Mouse (Mus musculus): ENCODE measurements around the gene L1cam. TPM values are rescaled to one million over a fixed set of nuclear protein-coding genes. Genes with fewer than 3 reads are reported as not detected.

Gene L1cam
- total and polyA plus RNA-seq, 2 experiments from 2014 or later: 73.8 to 269 TPM

DNA sequence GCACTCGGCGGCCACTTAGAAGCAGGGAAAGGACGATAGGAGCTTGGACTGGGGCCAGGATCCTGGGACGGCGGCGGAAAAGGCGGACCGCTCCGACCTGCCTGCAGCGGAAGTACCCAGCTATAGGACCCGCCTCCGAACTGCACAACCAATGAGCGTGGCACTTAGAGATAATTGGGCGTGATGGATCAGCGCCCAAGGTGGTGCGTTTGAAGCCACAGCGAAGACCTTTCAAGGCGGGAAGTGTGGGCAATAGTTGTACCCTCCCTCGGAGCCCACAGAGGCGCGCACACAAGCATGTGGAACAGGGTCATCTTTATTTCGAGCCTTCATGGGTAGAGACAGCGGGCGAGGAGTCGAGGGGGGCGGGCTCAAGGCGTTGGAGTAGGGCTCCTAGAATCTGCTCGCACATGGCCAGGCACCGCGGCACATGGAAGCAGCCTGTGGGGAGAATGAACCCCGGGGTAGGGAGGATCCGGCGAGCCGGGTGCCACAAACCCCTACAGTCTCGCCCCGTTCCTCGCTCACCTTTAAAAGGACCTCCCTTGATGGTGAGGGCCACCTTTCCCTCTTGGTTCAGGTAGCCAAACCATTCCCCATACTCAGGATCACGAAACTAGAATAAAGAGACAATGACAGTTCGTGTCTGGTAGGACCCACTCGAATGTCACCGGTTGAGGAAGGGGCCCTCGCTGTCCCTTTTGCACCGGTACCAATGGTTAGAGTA lies 26.1 kb upstream of the L1cam start, which contains the start of the genes Arhgap4 and Naa10:
Arhgap4 (minus strand) TSS at position 48 of the 727 bp plus-strand sequence.
Naa10 (minus strand) TSS at position 122 of the 727 bp plus-strand sequence.
- peak within 1 kb of the TSS; percentile 76 for H3K27ac ChIP-seq
- peak within 1 kb of the TSS; percentile 47 for H3K4me3 ChIP-seq (ENCODE audit: low read length)
- H3K4me2 ChIP-seq (ENCODE audit: low read depth, low read length): peak within 1 kb of the TSS; percentile 63
- H3K9ac ChIP-seq (replicated peaks; ENCODE audit: low read length): peak within 1 kb of the TSS; percentile 54
- 30% methylated on average over 43 of the region's 43 CpGs for WGBS
- H3K36me3 ChIP-seq (ENCODE audit: insufficient read depth, low read length): no peaks in the 10 kb centered on the region
- H3K9me3 ChIP-seq (ENCODE audit: low read length): no peaks in the 10 kb centered on the region
- TF ChIP-seq CTCF (IDR thresholded peaks at IDR 0.05; ENCODE audit: low read depth): no peak
- DNase-seq (ENCODE audit: low spot score): peak; percentile 93
- no peaks in the 10 kb centered on the region for H3K27me3 ChIP-seq (ENCODE audit: insufficient read depth, low read length)
- no peaks in the 10 kb centered on the region for H3K4me1 ChIP-seq (ENCODE audit: insufficient read depth, low read length)
- peak; percentile 98 for ATAC-seq

DNA sequence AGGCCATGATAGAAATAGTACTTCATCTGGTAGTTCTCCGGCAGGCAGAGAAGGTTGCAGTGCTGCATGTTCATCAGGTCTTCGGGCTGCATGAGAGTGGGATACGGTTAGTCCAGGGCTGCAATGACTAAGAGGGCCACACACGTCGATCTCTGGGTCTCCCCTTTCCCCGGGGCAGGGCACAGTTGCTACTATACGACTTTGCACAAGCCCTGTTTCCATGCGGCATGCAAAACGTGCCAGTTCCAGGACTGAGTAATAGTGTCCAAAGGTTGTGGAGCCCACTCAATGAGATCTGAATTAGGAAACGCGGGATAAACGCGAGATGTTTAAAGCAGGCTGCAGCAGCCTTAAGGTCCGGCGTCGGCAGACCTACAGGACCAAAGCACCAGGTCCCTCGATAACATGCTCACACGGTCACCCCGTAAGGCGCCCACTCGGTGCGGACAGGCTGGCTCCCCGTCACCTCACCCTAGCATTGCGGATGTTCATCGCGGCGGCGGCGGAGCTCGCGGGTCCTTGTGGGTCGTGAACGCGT lies 25.4 kb upstream of the L1cam start:
- no peaks in the 10 kb centered on the region for H3K9me3 ChIP-seq (ENCODE audit: low read length)
- DNase-seq (ENCODE audit: low spot score) (no peak), ATAC-seq (0 out of 2 replicates have a peak, but pooled peaks have one; percentile 21)
- peak overlapping the region; percentile 54 for H3K9ac ChIP-seq (replicated peaks; ENCODE audit: low read length)
- peak overlapping the region; percentile 76 for H3K27ac ChIP-seq
- H3K4me2 ChIP-seq (ENCODE audit: low read depth, low read length): peak overlapping the region; percentile 62
- H3K36me3 ChIP-seq (ENCODE audit: insufficient read depth, low read length): no peaks in the 10 kb centered on the region
- H3K4me3 ChIP-seq (ENCODE audit: low read length): peak overlapping the region; percentile 47
- H3K27me3 ChIP-seq (ENCODE audit: insufficient read depth, low read length): no peaks in the 10 kb centered on the region
- TF ChIP-seq CTCF (IDR thresholded peaks at IDR 0.05; ENCODE audit: low read depth): no peak
- WGBS: 28% methylated on average over 34 of the region's 34 CpGs
- no peaks in the 10 kb centered on the region for H3K4me1 ChIP-seq (ENCODE audit: insufficient read depth, low read length)

- ATAC-seq: no peak
- no peaks in the 10 kb centered on the region for H3K4me1 ChIP-seq (ENCODE audit: insufficient read depth, low read length)
- H3K4me2 ChIP-seq (ENCODE audit: low read depth, low read length): no peak overlapping the region
- H3K27me3 ChIP-seq (ENCODE audit: insufficient read depth, low read length): no peaks in the 10 kb centered on the region
- DNase-seq (ENCODE audit: low spot score): no peak
- H3K4me3 ChIP-seq (ENCODE audit: low read length): no peak overlapping the region
- no peaks in the 10 kb centered on the region for H3K9me3 ChIP-seq (ENCODE audit: low read length)
- TF ChIP-seq CTCF (IDR thresholded peaks at IDR 0.05; ENCODE audit: low read depth): no peak
- no peak overlapping the region for H3K9ac ChIP-seq (replicated peaks; ENCODE audit: low read length)
- H3K27ac ChIP-seq: no peak overlapping the region
- 81% methylated on average over 5 of the region's 5 CpGs for WGBS
- H3K36me3 ChIP-seq (ENCODE audit: insufficient read depth, low read length): no peaks in the 10 kb centered on the region
Measured at GRCm38 (mm10) chrX:73918631-73919030, 22.7 kb upstream of the L1cam start.

DNA sequence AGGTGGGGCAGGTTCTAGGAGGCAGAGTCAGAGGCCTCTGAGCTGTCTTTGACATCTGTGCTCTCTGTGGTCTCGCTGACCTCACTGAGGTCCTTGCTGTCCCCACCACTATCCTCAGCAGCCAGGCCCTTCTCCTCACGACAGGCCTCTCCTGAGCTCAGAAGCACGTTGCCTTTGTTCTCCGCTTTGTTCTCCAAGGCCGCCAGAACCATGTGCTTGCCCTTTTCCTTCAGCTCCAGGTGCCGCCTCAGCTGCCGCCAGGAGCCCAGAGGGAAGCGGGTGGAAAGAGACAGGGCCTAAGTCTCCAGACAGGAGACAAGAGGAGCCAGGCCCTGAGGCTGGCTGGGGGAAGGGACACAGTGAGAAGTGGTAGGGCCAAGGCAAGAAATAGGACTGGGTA lies 21.0 kb upstream of the L1cam start:
- H3K27ac ChIP-seq: no peak overlapping the region

DNA sequence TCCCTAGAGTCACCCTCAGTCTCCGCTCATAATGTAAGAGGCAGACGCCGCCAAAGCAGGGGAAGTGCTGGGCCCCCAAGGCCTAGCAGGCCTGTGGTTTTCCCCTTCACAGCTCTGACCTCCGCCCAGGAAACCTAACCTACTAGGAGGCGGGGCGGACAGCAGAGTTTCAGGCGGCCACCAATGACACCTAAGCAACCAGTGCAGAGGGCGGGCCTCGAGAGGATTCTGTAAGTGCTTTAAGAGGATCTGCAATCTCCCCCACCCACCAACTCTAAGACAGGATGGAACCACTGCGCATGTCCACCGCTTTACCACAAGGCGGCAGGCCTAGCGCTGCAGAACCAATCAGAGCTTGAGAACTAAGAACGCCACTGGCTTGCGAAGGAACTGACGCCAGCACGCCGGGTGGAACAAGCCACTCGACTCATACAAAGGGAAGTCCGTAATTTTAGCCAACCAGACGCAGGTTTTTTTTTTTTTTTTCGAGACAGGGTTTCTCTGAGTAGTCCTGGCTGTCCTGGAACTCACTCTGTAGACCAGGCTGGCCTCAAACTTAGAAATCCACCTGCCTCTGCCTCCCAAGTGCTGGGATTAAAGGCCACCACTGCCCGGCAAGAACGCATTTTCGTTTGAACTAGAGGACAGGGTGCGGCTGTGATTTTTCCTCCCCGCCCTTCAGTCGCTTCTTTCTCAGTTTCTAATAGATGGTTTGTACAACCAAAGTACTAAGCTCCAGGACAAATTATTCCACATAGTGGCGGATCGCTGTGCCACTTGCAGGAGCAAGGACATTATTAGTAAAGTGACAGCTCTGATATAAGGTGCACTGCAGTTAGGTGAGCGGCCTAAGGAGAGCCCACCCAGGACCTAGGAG lies 19.2 kb upstream of the L1cam start:
- H3K9ac ChIP-seq (replicated peaks; ENCODE audit: low read length): 0 out of 2 replicates have a peak overlapping the region, but pooled peaks have one; percentile 17

More for the DNA sequence above, 21.0 kb upstream of the L1cam start:
- Histone ChIP-seq H3K9me3 (ENCODE audit: low read length) (no peaks in the 10 kb centered on the region), H3K9ac (replicated peaks; ENCODE audit: low read length) (no peak overlapping the region), H3K4me2 (ENCODE audit: low read depth, low read length) (no peak overlapping the region), H3K4me1 (ENCODE audit: insufficient read depth, low read length) (no peaks in the 10 kb centered on the region), H3K36me3 (ENCODE audit: insufficient read depth, low read length) (no peaks in the 10 kb centered on the region), H3K27me3 (ENCODE audit: insufficient read depth, low read length) (no peaks in the 10 kb centered on the region), H3K4me3 (ENCODE audit: low read length) (no peak overlapping the region)
- TF ChIP-seq CTCF (IDR thresholded peaks at IDR 0.05; ENCODE audit: low read depth): no peak
- DNase-seq (ENCODE audit: low spot score): no peak
- WGBS: 76% methylated on average over 8 of the region's 8 CpGs
- ATAC-seq: no peak

DNA sequence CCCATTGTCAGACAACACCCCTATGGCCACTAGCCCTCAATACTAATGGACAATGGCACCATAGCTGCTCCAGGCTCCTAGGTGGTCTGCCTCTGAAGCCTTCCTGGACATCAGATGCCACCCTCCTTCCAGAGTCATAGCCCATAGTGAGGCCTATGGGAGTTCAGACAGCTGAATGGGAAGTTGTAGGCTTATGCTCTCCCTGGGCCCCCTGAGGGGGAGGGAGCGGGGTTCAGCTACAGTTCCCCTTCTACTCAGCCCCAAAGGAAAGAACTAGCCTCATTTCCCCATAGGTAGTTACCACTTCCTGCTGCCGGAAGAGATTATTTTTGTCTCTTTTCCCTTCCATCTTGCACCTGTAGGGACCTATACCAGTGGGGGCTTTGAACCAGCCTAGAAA lies 15.7 kb upstream of the L1cam start:
- DNase-seq (ENCODE audit: low spot score) (no peak), ATAC-seq (no peak)
- Histone ChIP-seq H3K9me3 (ENCODE audit: low read length) (no peaks in the 10 kb centered on the region), H3K4me3 (ENCODE audit: low read length) (no peak overlapping the region), H3K4me2 (ENCODE audit: low read depth, low read length) (no peak overlapping the region), H3K27ac (no peak overlapping the region), H3K4me1 (ENCODE audit: insufficient read depth, low read length) (no peaks in the 10 kb centered on the region), H3K9ac (replicated peaks; ENCODE audit: low read length) (no peak overlapping the region), H3K27me3 (ENCODE audit: insufficient read depth, low read length) (no peaks in the 10 kb centered on the region), H3K36me3 (ENCODE audit: insufficient read depth, low read length) (no peaks in the 10 kb centered on the region)
- no peak for TF ChIP-seq CTCF (IDR thresholded peaks at IDR 0.05; ENCODE audit: low read depth)
- WGBS: 85% methylated on average over 2 of the region's 2 CpGs

More for the DNA sequence above, 19.2 kb upstream of the L1cam start:
- TF ChIP-seq CTCF (IDR thresholded peaks at IDR 0.05; ENCODE audit: low read depth): peak; percentile 66
- no peaks in the 10 kb centered on the region for H3K4me1 ChIP-seq (ENCODE audit: insufficient read depth, low read length)
- no peaks in the 10 kb centered on the region for H3K27me3 ChIP-seq (ENCODE audit: insufficient read depth, low read length)
- H3K4me3 ChIP-seq (ENCODE audit: low read length): no peak overlapping the region
- peak overlapping the region; percentile 75 for H3K27ac ChIP-seq
- no peaks in the 10 kb centered on the region for H3K36me3 ChIP-seq (ENCODE audit: insufficient read depth, low read length)
- H3K9me3 ChIP-seq (ENCODE audit: low read length): no peaks in the 10 kb centered on the region
- WGBS: 36% methylated on average over 31 of the region's 31 CpGs
- H3K4me2 ChIP-seq (ENCODE audit: low read depth, low read length): peak overlapping the region; percentile 37
- peak; percentile 94 for DNase-seq (ENCODE audit: low spot score)
- peak; percentile 97 for ATAC-seq
